Mouse (Mus musculus) heart, adult 8-10 months (tissue): Measurements from ENCODE around the gene Stoml1. TPM values are rescaled to one million over a fixed set of nuclear protein-coding genes. Genes with fewer than 3 reads are reported as not detected.

ENCODE experiments used
- DNase-seq: peaks from one replicate; pipeline ENCODE4 v3.0.0; 2022; ENCODE audit warnings: low spot score
- microRNA-seq: library from miRNA; unstranded; fragments of <30 nt; microRNA quantifications from one replicate; pipeline ENCODE4 v1.2.0, GENCODE M21; 2022
- total RNA-seq, 4 experiments: library from RNA; stranded (reverse); gene quantifications; 2 replicates each; pipeline ENCODE4 v1.2.4; 2022

The Stoml1 gene
- total RNA-seq, 4 experiments from 2014 or later, result 9.5 to 13.4 (median 11.7) TPM

- no peak for DNase-seq
These were observed 50.2 kb downstream of the Stoml1 start for GRCm38 (mm10) chr9:58303115-58303514.

GRCm38 (mm10) chr9:58303599-58304271 is 50.8 kb downstream of the Stoml1 start:
- no peak for DNase-seq

GRCm38 (mm10) chr9:58305686-58306085 is 52.7 kb downstream of the Stoml1 start:
- DNase-seq, result no peak

GRCm38 (mm10) chr9:58308395-58308794 is 55.4 kb downstream of the Stoml1 start:
- DNase-seq, result no peak

- peak; percentile 66 for DNase-seq
These were observed 57.2 kb downstream of the Stoml1 start for GRCm38 (mm10) chr9:58310043-58310660.

GRCm38 (mm10) chr9:58311191-58311910 is 58.4 kb downstream of the Stoml1 start:
- no peak for DNase-seq

Small RNA genes lying within 50 kb of the gene (microRNA-seq; reads per million reads assigned to microRNA genes)
- gene Mir6385, result not detected

Other genes starting within 250 kb of the Stoml1 start
- under 1 TPM in 1 of 4 experiments, not detected in 3; 0.27 TPM for gene Cyp11a1, start 246.8 kb upstream of the Stoml1 start, total RNA-seq
- gene Stra6, start 189.4 kb upstream of the Stoml1 start, total RNA-seq, result 1 to 10 TPM in 1 of 4 experiments, under 1 TPM in 3; 0.50 to 1.5 (median 0.67) TPM
- gene Ccdc33, start 134.3 kb upstream of the Stoml1 start, total RNA-seq, result under 1 TPM in 3 of 4 experiments, not detected in 1; 0.26 to 0.44 (median 0.30) TPM
- 10 to 100 TPM; 18.0 to 21.1 (median 19.4) TPM for gene Islr, start 48.9 kb upstream of the Stoml1 start, total RNA-seq
- gene Islr2, start 48.8 kb upstream of the Stoml1 start, total RNA-seq, result 1 to 10 TPM in 1 of 4 experiments, under 1 TPM in 3; 0.53 to 2.5 (median 0.73) TPM
- gene Pml, start 3.4 kb upstream of the Stoml1 start, total RNA-seq, result 1 to 10 TPM; 7.0 to 9.1 (median 8.0) TPM
- 10 to 100 TPM; 14.3 to 19.3 (median 16.6) TPM for gene Loxl1, start 60.0 kb downstream of the Stoml1 start, total RNA-seq
- gene Tbc1d21, start 117.3 kb downstream of the Stoml1 start, total RNA-seq, result not detected
- gene Insyn1, start 235.4 kb downstream of the Stoml1 start, total RNA-seq, result 10 to 100 TPM; 22.5 to 33.7 (median 30.9) TPM